Mouse (Mus musculus) monocyte, adult 5-6 weeks (primary cell): ENCODE data around the gene Noct. TPM values are rescaled to one million over a fixed set of nuclear protein-coding genes. Genes with fewer than 3 reads are reported as not detected.
A peak's percentile ranks its signal among the peaks of the same experiment; 100 is the strongest.
"Not testable (repeated sequence)": the region's sequence is repeated elsewhere in the genome, so short reads cannot be mapped to it uniquely, and the experiment has no call there.

ENCODE experiments used
- ATAC-seq: fragments of 153-309, 156-312 bp; replicated peaks from 2 replicates; pipeline ENCODE4 v1.8.0; 2017; ENCODE audit warnings: mild to moderate bottlenecking; ENCODE audit not compliant: low TSS enrichment, insufficient number of reproducible peaks, severe bottlenecking, poor library complexity, low FRiP score
- total RNA-seq: library from RNA; stranded (forward); fragments of 200-1000, 200-491, 200-594 nt; gene quantifications from 3 replicates; pipeline ENCODE4 v1.2.3, GENCODE M21; 2017

Gene Noct
- total RNA-seq, 1 experiment from 2014 or later: 18.6 TPM

- no peak; the same call in 1 of the 2 replicates for ATAC-seq
Observed at GRCm38 (mm10) chr3:51202491-51202987, 21.7 kb upstream of the Noct start.

- ATAC-seq: no peak
Observed at GRCm38 (mm10) chr3:51203906-51204305, 20.3 kb upstream of the Noct start.

- no peak for ATAC-seq
Observed at GRCm38 (mm10) chr3:51204441-51204840, 19.8 kb upstream of the Noct start.

- no peak for ATAC-seq
Observed at GRCm38 (mm10) chr3:51204897-51205296, 19.4 kb upstream of the Noct start.

- no peak for ATAC-seq
Observed at GRCm38 (mm10) chr3:51206521-51206920, 17.7 kb upstream of the Noct start.

DNA sequence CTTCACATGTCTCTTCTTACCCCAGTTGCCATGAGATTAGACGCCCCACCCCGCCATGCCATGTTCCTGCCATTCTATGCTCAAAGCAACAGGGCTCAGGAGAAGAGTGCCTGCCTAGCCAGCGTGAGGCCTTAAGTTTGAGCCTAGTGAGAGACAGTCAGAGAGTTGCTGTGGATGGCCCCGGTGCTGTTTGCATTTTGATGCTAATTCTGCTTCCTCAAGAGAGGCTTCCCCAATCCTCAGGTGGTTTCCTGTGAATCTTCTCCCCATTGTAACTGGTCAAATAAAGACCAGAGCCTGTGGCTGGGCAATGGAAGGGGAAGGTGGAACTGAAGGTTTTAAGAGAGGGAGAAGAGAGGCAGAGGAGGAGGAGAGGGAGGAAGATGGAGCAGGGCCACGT, 15.6 kb upstream of the Noct start:
- ATAC-seq: no peak

- ATAC-seq: peak; percentile 91
Observed at GRCm38 (mm10) chr3:51209503-51210314, 14.5 kb upstream of the Noct start.

DNA sequence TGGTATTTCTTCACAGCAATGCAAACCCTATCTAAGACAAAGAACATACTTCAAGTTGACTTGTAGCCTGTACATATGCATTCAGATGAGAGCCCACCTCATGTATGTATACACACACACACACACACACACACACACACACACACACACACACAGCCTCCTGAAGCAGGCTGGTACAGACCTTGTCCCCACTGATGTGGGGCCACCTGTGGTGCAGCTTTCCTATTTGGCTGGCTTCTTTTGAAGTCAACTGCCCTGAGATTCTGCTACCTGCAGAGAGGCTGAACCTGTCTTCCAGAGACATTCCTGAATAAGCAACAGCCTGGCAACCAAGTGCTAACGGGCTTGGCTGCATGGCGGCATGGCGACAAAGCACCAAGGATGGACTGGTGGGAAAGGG, 13.8 kb upstream of the Noct start:
- no peak for ATAC-seq

- no peak for ATAC-seq
Observed at GRCm38 (mm10) chr3:51213111-51213510, 11.1 kb upstream of the Noct start.

GRCm38 (mm10) chr3:51215681-51216080, 8.6 kb upstream of the Noct start:
- no peak for ATAC-seq

DNA sequence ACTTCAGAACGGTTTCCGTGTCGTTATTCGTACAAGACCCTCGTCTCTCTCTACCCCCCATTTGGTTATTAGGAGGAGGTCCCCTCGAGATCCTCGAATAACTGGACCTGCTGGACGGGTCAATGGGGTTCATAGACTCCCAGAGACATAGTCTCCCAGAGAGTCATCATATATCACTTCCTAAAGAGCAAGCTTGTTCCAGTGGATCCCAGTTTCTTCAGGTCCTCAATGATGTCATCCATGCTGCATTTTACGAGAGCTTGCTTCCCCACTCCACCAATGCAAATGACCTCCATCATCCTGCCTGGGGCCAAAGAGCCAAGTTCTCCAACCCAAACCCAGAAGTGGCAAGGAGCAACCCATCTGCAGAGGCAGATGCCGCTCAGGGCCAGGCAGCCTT, 7.9 kb upstream of the Noct start:
- not testable (repeated sequence) for ATAC-seq

- not testable (repeated sequence) for ATAC-seq
Observed at GRCm38 (mm10) chr3:51218385-51218784, 5.9 kb upstream of the Noct start.

DNA sequence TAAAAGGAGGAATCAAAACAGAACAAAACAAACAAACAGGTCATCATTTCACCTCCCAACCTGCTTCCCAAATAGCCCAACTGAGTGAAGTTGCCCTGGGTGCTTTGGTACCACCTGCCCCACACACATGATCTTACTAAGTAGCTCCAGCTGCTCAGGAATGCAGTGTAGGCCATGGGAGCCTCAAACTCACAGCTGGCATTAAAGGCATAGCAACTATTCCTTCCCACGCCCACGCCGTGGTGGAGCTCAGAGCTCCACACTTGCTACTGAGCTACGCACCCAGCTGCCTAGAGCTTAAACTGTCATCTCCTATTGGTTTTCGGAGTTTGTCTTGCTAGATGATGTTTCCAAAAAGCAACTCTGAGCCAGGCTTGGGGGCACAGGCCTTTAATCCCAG, 5.0 kb upstream of the Noct start:
- ATAC-seq: no peak

DNA sequence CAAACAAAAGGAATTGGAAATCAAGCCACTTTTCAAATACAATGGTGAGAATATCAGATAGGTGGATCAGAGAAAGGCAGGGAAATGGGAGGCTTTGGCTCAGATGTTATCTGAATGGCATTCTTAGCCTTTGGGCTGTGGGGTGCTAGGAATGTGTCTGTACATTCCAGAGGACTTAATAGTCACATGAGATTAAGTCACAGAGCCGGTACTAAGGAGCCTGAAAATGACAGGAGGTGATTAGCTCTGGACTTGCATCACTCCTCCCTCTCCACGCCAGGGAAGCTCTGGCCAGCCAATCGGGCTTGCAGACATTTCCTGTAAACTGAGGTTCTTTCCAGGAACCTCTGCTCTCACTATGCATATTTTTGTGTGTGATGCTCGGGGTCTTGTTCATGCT, 3.4 kb upstream of the Noct start:
- ATAC-seq: no peak

GRCm38 (mm10) chr3:51221847-51222246, 2.4 kb upstream of the Noct start:
- ATAC-seq: no peak

DNA sequence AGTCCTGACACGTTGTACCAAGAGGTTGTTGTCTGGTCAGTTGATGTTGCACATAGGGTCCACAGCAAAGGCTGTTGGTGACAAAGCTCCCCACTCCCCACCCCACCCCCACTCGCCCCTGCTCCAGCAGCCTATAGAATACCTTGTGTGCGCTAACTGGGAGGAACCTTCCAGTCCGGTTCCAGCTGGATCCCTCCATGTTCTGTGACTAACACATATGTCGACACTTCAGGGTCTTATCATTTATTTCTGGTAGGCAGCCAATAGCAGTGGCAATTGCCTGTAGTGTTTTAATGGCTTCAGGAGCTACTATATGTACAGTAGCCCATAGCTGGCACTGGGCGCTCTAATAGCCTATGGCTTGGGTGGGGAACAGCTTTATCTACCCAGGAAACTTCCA, 1.9 kb upstream of the Noct start:
- no peak for ATAC-seq

- no peak for ATAC-seq
Observed at GRCm38 (mm10) chr3:51222834-51223460, 1.3 kb upstream of the Noct start.

GRCm38 (mm10) chr3:51223556-51223955, 691 bp upstream of the Noct start:
- ATAC-seq: no peak

DNA sequence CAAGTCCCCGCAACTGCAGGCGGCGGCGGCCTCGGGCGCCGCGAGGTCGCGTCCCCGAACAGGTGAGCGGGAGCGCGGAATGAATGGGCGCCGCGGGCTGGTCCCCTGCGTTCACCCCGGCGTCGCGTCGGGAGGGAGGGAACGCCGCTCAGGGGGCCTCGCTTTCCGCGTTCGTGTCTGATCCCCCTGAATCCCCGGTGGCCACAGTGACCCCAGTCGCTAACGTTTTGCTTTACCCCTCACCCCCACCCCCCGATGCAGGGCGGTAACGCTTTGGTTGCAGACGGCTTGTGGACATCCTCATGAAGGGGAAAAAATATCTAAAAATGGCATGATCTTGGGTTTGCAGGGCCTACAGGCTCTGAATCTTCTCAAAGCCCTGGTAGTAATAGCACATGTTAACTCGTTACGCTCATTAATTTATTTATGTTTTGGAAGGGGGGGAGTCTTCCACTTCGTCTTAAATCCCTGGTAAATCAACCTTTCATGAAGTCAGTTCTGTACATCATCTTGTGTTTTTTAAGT, 1.0 kb downstream of the Noct start:
- ATAC-seq: no peak

DNA sequence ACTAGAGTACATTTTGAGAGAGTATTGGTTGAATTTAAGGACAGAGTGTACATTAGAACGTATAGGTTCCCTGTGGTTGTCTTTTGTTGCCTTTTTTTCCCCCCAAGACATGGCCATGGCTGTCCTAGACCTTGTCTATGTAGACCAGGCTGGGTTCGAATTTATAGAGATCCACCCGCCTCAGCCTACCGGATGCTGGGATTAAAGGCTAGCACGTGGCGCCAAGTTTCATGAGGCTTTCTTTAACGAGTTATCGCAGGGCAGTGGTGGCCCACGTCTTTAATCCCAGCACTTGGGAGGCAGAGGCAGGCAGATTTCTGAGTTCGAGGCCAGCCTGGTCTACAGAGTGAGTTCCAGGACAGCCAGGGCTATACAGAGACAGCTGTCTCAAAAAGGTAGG, 1.7 kb downstream of the Noct start:
- no peak for ATAC-seq
